Mouse (Mus musculus) left cerebral cortex, postnatal 4 days (tissue): ENCODE data around the gene Tmem143. TPM values are rescaled to one million over a fixed set of nuclear protein-coding genes. Genes with fewer than 3 reads are reported as not detected.
"Not testable (repeated sequence)": the region's sequence is repeated elsewhere in the genome, so short reads cannot be mapped to it uniquely, and the experiment has no call there.

Experiments
- DNase-seq: peaks from one replicate; pipeline ENCODE4 v3.0.0-alpha.2; 2022
- intact Hi-C: fragments of 180-260 bp; cut with DNase I; formaldehyde crosslinking; loops from one replicate; pipeline ENCODE4 v1.15.1; 2025
- total RNA-seq, 2 experiments: library from RNA; stranded (reverse); gene quantifications; 2 replicates each; pipeline ENCODE4 v1.2.3; 2021

Tmem143 gene
- total RNA-seq, 2 experiments from 2014 or later: 16.8 to 19.7 TPM

GRCm38 (mm10) chr7:45880531-45880930 lies 16.2 kb upstream of the Tmem143 start:
- intact Hi-C loops: no loop called here
- DNase-seq: no peak

GRCm38 (mm10) chr7:45881011-45881410 lies 15.7 kb upstream of the Tmem143 start:
- intact Hi-C loops: no loop called here

DNA sequence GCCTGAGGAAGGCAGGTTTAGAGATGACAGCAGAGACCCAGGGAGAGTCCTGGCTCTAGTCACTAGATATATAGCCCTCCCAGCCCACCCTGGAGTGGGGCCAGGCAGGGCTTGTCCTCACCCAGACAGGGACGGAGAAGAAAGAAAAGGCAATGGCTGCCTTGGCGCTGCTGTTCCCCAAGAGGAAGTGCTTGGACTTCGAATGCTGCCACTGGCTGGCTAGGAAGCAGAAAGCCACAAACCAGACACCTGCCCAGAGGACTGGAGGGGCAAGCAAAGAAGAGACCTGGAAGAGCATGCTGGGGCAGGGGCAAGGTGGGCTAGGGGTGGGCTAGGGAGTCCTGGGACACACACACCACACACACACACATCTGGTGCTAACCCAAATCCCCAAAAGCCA lies 9.5 kb upstream of the Tmem143 start:
- intact Hi-C loops: no loop called here
- DNase-seq: no peak

More at GRCm38 (mm10) chr7:45881011-45881410, 15.7 kb upstream of the Tmem143 start:
- DNase-seq: no peak

DNA sequence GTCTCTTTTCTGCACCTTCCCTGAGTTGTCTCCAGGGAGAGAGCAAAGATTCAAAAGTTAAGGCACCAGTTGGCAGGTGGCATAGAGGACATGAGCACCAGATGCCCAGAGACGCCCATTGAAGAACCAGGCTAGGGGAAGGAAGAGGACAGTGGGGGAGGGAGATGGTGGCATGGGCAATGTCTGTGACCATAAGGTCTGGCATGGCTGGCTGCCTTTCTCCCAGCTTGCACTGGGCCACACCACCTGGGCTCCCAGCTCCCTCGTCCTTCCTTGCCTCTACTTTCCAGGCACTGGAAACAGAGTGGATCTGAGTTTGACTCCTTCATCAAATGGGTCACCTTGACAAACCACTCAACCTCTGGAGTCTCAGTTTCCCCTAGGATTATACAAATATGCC lies 4.1 kb upstream of the Tmem143 start:
- intact Hi-C loops: no loop called here
- peak; percentile 33 for DNase-seq

- no peak for DNase-seq
- intact Hi-C loops: no loop called here
These were observed 717 bp upstream of the Tmem143 start for GRCm38 (mm10) chr7:45895931-45896516.

DNA sequence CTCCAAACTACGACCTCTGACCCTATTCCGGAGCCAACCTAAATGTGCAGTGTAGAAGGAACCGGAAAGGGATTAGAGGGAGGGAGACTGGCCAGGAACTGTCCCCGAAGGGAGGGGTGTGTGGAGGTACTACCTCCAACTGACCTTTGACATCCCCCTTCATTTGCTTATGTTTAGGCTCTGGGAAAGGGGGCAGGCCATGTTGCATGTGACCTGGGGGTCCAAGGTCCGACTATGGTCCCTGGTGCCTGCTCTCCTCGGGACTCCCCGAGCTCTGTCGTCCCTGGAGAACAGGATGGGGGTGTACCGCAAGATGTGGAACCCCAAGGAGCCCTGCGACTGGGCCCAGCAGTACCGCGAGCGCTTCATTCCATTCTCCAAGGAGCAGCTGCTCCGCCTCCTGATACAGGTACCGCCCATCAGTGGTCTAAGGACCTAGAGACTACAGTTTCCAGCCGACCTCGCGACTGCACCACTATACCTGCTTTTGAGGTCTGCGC lies 567 bp downstream of the Tmem143 start:
- intact Hi-C loops: no loop called here

DNA sequence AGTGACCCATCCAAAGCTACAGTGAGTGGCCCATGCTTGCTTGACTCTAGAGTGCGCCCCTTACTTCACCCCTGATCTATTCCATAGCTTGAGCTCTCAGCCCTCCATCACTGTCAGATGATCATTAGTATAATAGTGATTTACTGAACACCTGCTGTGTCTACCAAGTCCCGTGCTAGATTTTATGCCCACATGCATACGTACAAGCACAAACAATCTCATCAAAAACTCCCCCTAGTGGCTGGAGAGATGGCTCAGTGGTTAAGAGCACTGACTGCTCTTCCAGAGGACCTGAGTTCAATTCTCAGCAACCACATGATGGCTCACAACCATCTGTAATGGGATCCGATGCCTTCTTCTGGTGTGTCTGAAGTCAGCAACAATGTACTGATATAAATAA lies 1.4 kb downstream of the Tmem143 start:
- DNase-seq, intact Hi-C loops: not testable (repeated sequence)

More for the DNA sequence above, 567 bp downstream of the Tmem143 start:
- peak; percentile 38 for DNase-seq

DNA sequence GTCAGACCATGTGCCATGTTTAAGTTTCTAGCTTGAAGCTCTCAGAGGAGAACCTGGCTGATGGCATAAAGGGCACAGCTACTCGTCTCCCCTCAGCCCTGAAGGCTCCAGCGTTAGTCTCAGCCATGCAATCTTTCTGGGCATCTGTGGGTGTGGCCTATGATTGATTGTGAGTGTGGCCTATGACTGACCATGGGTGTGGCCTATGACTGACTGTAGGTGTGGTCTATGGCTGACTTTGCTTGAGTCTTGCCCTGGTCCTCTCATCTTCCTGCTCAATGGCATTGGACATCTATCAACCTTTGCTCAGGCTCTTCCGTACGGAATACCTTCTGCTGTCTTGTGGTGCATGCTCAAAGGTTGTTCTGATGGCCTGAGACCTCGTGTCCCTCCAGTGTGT lies 4.8 kb downstream of the Tmem143 start:
- intact Hi-C loops: no loop called here
- no peak for DNase-seq

GRCm38 (mm10) chr7:45902481-45903002 lies 5.8 kb downstream of the Tmem143 start:
- no peak for DNase-seq
- intact Hi-C loops: no loop called here

DNA sequence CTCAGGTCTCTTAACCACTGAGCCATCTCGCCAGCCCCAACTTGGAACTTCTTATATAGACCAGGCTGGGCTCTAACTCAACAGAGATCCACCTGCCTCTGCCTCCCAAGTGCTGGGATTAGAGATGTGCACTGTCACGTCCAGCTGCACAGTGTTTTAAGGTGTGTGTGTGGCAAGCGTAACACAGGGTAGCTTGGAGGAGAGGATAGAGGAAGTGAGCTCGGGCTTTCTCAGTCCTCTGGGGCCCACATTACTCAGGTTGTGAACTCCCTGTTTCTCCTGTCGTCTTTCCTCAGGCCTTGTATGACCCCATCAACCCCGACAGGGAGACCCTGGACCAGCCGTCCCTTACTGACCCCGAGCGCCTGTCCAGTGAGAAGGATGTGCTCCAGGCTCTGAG lies 9.9 kb downstream of the Tmem143 start:
- DNase-seq: no peak
- intact Hi-C loops: no loop called here

DNA sequence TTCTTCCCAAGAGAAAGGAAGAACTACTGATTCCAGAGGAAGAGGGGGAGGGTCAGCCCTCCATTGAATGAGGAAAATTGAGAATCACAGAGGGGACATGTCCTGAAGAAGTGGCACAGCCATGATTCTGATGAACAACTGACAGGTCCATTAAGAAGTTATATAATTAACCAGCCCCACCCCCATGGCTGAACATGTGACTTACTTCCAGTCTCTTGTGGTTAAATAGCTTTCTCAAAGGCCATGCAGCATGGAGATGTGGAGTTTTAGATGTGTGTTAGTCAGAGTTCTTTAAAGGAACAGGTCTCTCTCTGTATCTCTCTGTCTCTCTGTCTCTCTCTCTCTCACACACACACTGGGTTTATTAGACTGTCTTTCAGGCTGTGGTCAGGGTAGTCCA lies 11.6 kb downstream of the Tmem143 start:
- no peak for DNase-seq

DNA sequence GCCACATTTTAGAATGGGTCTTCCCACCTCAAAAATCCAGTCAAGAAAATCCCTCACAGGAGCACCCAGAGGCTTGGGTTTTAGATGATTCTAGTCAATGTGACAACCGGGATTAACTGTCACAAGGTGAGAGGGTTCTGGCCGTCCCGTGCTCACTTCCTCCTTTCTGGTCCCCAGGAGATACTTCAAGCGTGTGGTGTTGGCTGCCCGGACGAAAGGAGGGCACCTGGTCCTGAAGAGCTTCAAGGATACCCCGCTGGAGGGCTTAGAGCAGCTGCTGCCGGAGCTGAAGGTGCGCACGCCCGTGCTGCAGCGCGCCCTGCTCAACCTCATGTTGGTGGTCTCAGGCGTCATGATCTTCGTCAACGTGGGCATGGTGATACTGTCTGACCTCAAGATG lies 12.4 kb downstream of the Tmem143 start:
- intact Hi-C loops: no loop called here
- no peak for DNase-seq

More for the DNA sequence above, 11.6 kb downstream of the Tmem143 start:
- intact Hi-C loops: no loop called here

DNA sequence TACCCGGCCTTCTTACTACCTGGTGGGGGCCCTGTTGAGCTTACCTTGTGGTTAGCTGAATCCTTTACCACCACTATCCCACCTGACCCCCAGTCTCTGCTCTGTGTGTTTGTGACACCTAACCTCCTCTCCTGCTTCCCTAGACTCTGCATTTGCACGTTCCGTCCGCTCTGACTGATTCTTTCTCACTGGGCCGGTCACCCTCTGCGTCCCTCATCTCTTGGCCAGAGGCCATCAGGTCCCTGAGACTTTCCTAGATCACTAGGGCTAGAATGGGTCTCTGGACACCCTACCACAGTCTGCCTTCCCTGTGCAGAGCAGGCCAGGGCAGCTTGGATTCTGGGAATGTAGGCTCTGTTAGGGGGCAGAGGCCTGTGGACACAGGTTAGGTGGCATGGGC lies 17.3 kb downstream of the Tmem143 start:
- intact Hi-C loops: no loop called here
- DNase-seq: no peak

DNA sequence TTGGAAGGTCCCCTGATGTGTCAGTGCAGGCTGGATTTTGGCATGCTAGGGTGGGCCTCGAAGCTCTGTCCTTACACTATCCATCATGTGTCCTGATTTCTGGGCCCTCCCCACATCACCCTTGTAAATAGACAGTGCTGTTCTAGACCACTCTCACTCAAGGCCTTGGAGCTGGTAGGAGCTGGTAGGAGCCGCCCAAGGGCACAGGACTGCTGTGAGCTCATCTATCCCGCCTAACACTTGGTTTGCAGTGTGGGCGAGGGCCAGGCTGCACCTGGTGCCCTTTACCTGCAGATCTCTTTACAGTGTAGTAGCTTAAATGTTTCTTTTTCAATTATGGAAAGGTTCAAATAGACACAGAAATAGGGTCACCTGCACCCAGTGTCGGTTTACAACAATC lies 18.3 kb downstream of the Tmem143 start:
- no peak for DNase-seq
- intact Hi-C loops: no loop called here

- intact Hi-C loops: no loop called here
- peak; percentile 82 for DNase-seq
These were observed 19.6 kb downstream of the Tmem143 start for GRCm38 (mm10) chr7:45916056-45917003.

GRCm38 (mm10) chr7:45917004-45917704 lies 20.4 kb downstream of the Tmem143 start:
- no peak for DNase-seq
- intact Hi-C loops: no loop called here

GRCm38 (mm10) chr7:45917926-45918325 lies 21.2 kb downstream of the Tmem143 start:
- no peak for DNase-seq
- intact Hi-C loops: no loop called here

DNA sequence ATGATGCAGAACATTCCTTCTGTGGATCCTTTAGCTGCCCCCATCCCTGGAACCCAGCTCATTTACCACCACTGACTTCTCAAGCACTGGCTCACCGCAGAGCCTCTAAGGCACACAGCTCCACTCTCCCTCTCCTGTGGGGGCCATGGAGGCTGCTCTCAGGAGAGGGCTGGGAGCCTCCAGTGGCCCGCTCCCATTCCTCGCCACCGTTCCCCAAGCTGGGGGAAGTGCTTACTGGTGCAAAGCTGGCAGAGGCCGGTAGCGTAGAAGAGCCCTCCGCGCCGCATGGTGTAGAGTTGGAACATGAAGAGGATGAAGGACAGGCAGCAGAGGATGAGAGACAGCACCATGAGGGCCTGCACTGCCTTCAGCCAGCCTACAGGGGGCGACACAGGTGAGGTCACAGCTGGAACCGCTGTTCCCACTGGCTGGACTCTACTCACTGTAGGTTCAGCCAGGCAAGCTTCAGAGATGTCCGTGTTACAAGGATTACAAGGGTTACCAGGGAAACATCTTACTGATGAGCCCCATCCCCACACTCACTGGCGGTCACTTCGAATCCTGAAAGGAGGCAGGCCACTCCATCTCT lies 22.4 kb downstream of the Tmem143 start:
- no peak for DNase-seq
- intact Hi-C loops: no loop called here

- intact Hi-C loops: no loop called here
- DNase-seq: no peak
These were observed 23.0 kb downstream of the Tmem143 start for GRCm38 (mm10) chr7:45919761-45920160.

GRCm38 (mm10) chr7:45920583-45921241 lies 24.0 kb downstream of the Tmem143 start:
- DNase-seq: no peak
- intact Hi-C loops: no loop called here
